Mouse (Mus musculus) liver, postnatal 0 days (tissue): ENCODE measurements around the gene Ak5. TPM values are rescaled to one million over a fixed set of nuclear protein-coding genes. Genes with fewer than 3 reads are reported as not detected.

ENCODE experiments used
- ATAC-seq: fragments of 200-750 bp; cut with Nextera tagmentation; 2 replicates; pipeline ENCODE4 v1.8.0; 2017; ENCODE audit warnings: mild to moderate bottlenecking, moderate library complexity
- DNase-seq: peaks from one replicate; pipeline ENCODE4 v3.0.0-alpha.2; 2016
- H3K27ac ChIP-seq: fragments of 300-500 bp; sonication (generic); 2 replicates; pipeline ENCODE4 v1.5.1; 2014; ENCODE audit warnings: antibody characterized with exemption, moderate library complexity, mild to moderate bottlenecking, low read depth
- H3K27me3 ChIP-seq: fragments of 300-500 bp; sonication (generic); 2 replicates; pipeline ENCODE4 v1.6.1; 2014; ENCODE audit warnings: low read length, control low read depth, mixed read lengths; ENCODE audit not compliant: insufficient read depth
- H3K36me3 ChIP-seq: fragments of 300-500 bp; sonication (generic); replicated peaks from 2 replicates; pipeline ENCODE4 v1.6.1; 2014; ENCODE audit warnings: mild to moderate bottlenecking, control low read depth, low read length, moderate library complexity, mixed read lengths; ENCODE audit not compliant: insufficient read depth
- H3K4me1 ChIP-seq: fragments of 300-500 bp; sonication (generic); 2 replicates; pipeline ENCODE4 v1.6.1; 2014; ENCODE audit warnings: antibody characterized with exemption, mild to moderate bottlenecking, control low read depth; ENCODE audit not compliant: insufficient read depth
- H3K4me2 ChIP-seq: fragments of 300-500 bp; sonication (generic); 2 replicates; pipeline ENCODE4 v1.6.1; 2014; ENCODE audit warnings: low read depth, mild to moderate bottlenecking, low read length, moderate library complexity, mixed read lengths
- H3K4me3 ChIP-seq: fragments of 300-500 bp; sonication (generic); 2 replicates; pipeline ENCODE4 v1.5.1; 2014; ENCODE audit warnings: low read depth, low read length
- H3K9ac ChIP-seq: fragments of 300-500 bp; sonication (generic); replicated peaks from 2 replicates; pipeline ENCODE4 v1.6.1; 2014; ENCODE audit warnings: mild to moderate bottlenecking, moderate library complexity
- H3K9me3 ChIP-seq: fragments of 300-500 bp; sonication (generic); 2 replicates; pipeline ENCODE4 v1.6.1; 2016; ENCODE audit warnings: mild to moderate bottlenecking, control low read depth, low read length, mixed read lengths
- CTCF ChIP-seq: sonication (generic); IDR thresholded peaks from 2 replicates; pipeline ENCODE4 v1.5.1; 2016; ENCODE audit warnings: antibody characterized with exemption, low read depth
- EP300 ChIP-seq: IDR thresholded peaks from 2 replicates; pipeline ENCODE4 v1.6.1; 2016; ENCODE audit warnings: antibody characterized with exemption, low read depth, mild to moderate bottlenecking
- WGBS: fragments of 180-500 bp; shearing (Covaris S2); extraction: QIAGEN DNeasy Blood & Tissue Kit; methylation state at CpG from one replicate; pipeline ENCODE4 v1.1.7; 2014; ENCODE audit not compliant: insufficient replicate concordance; 5-methylcytosine and 5-hydroxymethylcytosine counted together
- polyA plus RNA-seq: library from polyadenylated mRNA; unstranded; fragments of >200 nt; fragmentation: Nextera tagmentation; extraction: Ambion mirVana; gene quantifications from 2 replicates; pipeline ENCODE4 v1.2.1, GENCODE M21; 2015

Ak5 gene
- polyA plus RNA-seq, 1 experiment from 2014 or later, result 0.11 TPM

GRCm38 (mm10) chr3:152578282-152579228 is 89.6 kb downstream of the Ak5 start:
- H3K9ac ChIP-seq, result no peak overlapping the region
- no peak for ATAC-seq
- H3K4me2 ChIP-seq, result no peak overlapping the region
- H3K4me3 ChIP-seq, result no peak overlapping the region
- no peaks in the 10 kb centered on the region for H3K9me3 ChIP-seq
- no peak for DNase-seq
- no peaks in the 10 kb centered on the region for H3K36me3 ChIP-seq
- H3K27me3 ChIP-seq, result no peaks in the 10 kb centered on the region
- TF ChIP-seq EP300 (no peak), CTCF (no peak)
- no peak overlapping the region for H3K27ac ChIP-seq
- no peaks in the 10 kb centered on the region for H3K4me1 ChIP-seq
- 71% methylated on average over 26 of the region's 26 CpGs for WGBS

GRCm38 (mm10) chr3:152577763-152578162 is 90.4 kb downstream of the Ak5 start:
- H3K27me3 ChIP-seq, result no peaks in the 10 kb centered on the region
- H3K4me1 ChIP-seq, result no peaks in the 10 kb centered on the region
- H3K27ac ChIP-seq, result no peak overlapping the region
- ATAC-seq, result no peak
- no peaks in the 10 kb centered on the region for H3K9me3 ChIP-seq
- DNase-seq, result no peak
- H3K36me3 ChIP-seq, result no peaks in the 10 kb centered on the region
- no peak overlapping the region for H3K4me3 ChIP-seq
- WGBS, result 88% methylated on average over 7 of the region's 7 CpGs
- no peak overlapping the region for H3K4me2 ChIP-seq
- no peak for TF ChIP-seq EP300
- TF ChIP-seq CTCF, result no peak
- no peak overlapping the region for H3K9ac ChIP-seq

GRCm38 (mm10) chr3:152577273-152577672 is 90.9 kb downstream of the Ak5 start:
- Histone ChIP-seq H3K27me3 (no peaks in the 10 kb centered on the region), H3K9me3 (no peaks in the 10 kb centered on the region), H3K9ac (no peak overlapping the region), H3K4me2 (no peak overlapping the region), H3K4me1 (no peaks in the 10 kb centered on the region), H3K27ac (no peak overlapping the region), H3K36me3 (no peaks in the 10 kb centered on the region), H3K4me3 (no peak overlapping the region)
- DNase-seq (no peak), ATAC-seq (no peak)
- WGBS, result 46% methylated on average over 1 of the region's 1 CpGs
- TF ChIP-seq CTCF, result no peak
- no peak for TF ChIP-seq EP300

- no peak overlapping the region for H3K27ac ChIP-seq
- H3K4me2 ChIP-seq, result no peak overlapping the region
- ATAC-seq, result no peak
- H3K27me3 ChIP-seq, result no peaks in the 10 kb centered on the region
- no peak overlapping the region for H3K9ac ChIP-seq
- no peaks in the 10 kb centered on the region for H3K9me3 ChIP-seq
- H3K4me1 ChIP-seq, result no peaks in the 10 kb centered on the region
- no peak for DNase-seq
- H3K4me3 ChIP-seq, result no peak overlapping the region
- TF ChIP-seq EP300 (no peak), CTCF (no peak)
- no peaks in the 10 kb centered on the region for H3K36me3 ChIP-seq
- 18% methylated on average over 6 of the region's 6 CpGs for WGBS
Measured at GRCm38 (mm10) chr3:152569242-152569605, 98.9 kb downstream of the Ak5 start.

- no peak overlapping the region for H3K27ac ChIP-seq
- no peaks in the 10 kb centered on the region for H3K9me3 ChIP-seq
- H3K4me1 ChIP-seq, result no peaks in the 10 kb centered on the region
- 48% methylated on average over 9 of the region's 9 CpGs for WGBS
- no peak overlapping the region for H3K9ac ChIP-seq
- ATAC-seq, result no peak
- H3K27me3 ChIP-seq, result no peaks in the 10 kb centered on the region
- no peak for DNase-seq
- H3K4me3 ChIP-seq, result no peak overlapping the region
- H3K4me2 ChIP-seq, result no peak overlapping the region
- H3K36me3 ChIP-seq, result no peaks in the 10 kb centered on the region
- TF ChIP-seq EP300 (no peak), CTCF (no peak)
Measured at GRCm38 (mm10) chr3:152568455-152569241, 99.5 kb downstream of the Ak5 start.

GRCm38 (mm10) chr3:152564516-152565113 is 103.5 kb downstream of the Ak5 start:
- H3K9me3 ChIP-seq, result no peaks in the 10 kb centered on the region
- TF ChIP-seq CTCF (no peak), EP300 (no peak)
- H3K36me3 ChIP-seq, result no peaks in the 10 kb centered on the region
- no peaks in the 10 kb centered on the region for H3K4me1 ChIP-seq
- H3K27ac ChIP-seq, result no peak overlapping the region
- ATAC-seq (no peak), DNase-seq (no peak)
- H3K4me3 ChIP-seq, result no peak overlapping the region
- H3K9ac ChIP-seq, result no peak overlapping the region
- H3K27me3 ChIP-seq, result no peaks in the 10 kb centered on the region
- 40% methylated on average over 6 of the region's 6 CpGs for WGBS
- H3K4me2 ChIP-seq, result no peak overlapping the region
